10 mouse cellular contexts compared by ENCODE assay signal in genomic region chr16:85435427-85435826, GRCm38 (mm10).
DNase-seq lines count a peak whose midpoint lies in the region; ATAC-seq and TF ChIP-seq lines count a peak whose summit lies in the region.
"Had no signal": no experiment of that assay in that cellular context is flagged by ENCODE, and none has a peak within 500 bp of the region (broad histone marks: within the 10 kb centered on the region; RNA-seq: fewer than 3 reads in every experiment).

No protein-coding gene starts in this region.

- intact Hi-C loops in left cerebral cortex, postnatal 14 days (cut with DNase I): no loop called here
- intact Hi-C loops in left cerebral cortex, adult 2 months (cut with DNase I): no loop called here

- no peak for ATAC-seq in inflammation-experienced regulatory T-cells, adult 6 months

- H3K27ac ChIP-seq in left cerebral cortex, adult 2 months: no peak overlapping the region
- H3K27ac ChIP-seq: hindbrain, embryonic 15.5 days; stomach, embryonic 15.5 days had no signal

- peak; percentile 62 for TF ChIP-seq CTCF in left cerebral cortex, adult 2 months (IDR thresholded peaks at IDR 0.05)

- peak; percentile 41 for DNase-seq in left cerebral cortex, adult 11 months (ENCODE audit: low spot score)
- DNase-seq in left cerebral cortex, postnatal 14 days (ENCODE audit: low spot score in 2 of 2): no peak
- DNase-seq in ZHBTc4 (ENCODE audit: low read depth, low spot score): peak; percentile 27
- DNase-seq in cerebellum, adult 8-10 months: peak; percentile 24
- DNase-seq in left cerebral cortex, adult 2 months (ENCODE audit: extremely low spot score in 1 of 2, low spot score in 2 of 2): peak; percentile 38 to 60
- DNase-seq in right cerebral cortex, postnatal 25 days: no peak

- H3K4me3 ChIP-seq in left cerebral cortex, adult 2 months: no peak overlapping the region
- H3K4me3 ChIP-seq: hindbrain, embryonic 15.5 days; megakaryocyte, embryonic 14.5 days; stomach, embryonic 15.5 days had no signal

Comparison
In these comparisons a context has a peak if more than half of its experiments do, and no peak if none do; other contexts are left out.
1. DNase-seq: peak in left cerebral cortex, adult 11 months (single experiment), ZHBTc4 (single experiment), cerebellum, adult 8-10 months (single experiment) and left cerebral cortex, adult 2 months (2 of 2); none in left cerebral cortex, postnatal 14 days (0 of 2) and right cerebral cortex, postnatal 25 days (single experiment).